Mouse (Mus musculus): ENCODE data around the gene Depdc5.
A peak's percentile ranks its signal among the peaks of the same experiment; 100 is the strongest.
"Not testable (repeated sequence)": the region's sequence is repeated elsewhere in the genome, so short reads cannot be mapped to it uniquely, and the experiment has no call there.

Gene Depdc5

GRCm38 (mm10) chr5:32907496-32907895, 44.0 kb downstream of the Depdc5 start:
- DNase-seq (ENCODE audit: low read depth, low spot score) = no peak

GRCm38 (mm10) chr5:32914071-32914470, 50.6 kb downstream of the Depdc5 start:
- no peak for DNase-seq (ENCODE audit: low read depth, low spot score)

- not testable (repeated sequence) for DNase-seq (ENCODE audit: low read depth, low spot score)
Observed at GRCm38 (mm10) chr5:32919281-32919680, 55.8 kb downstream of the Depdc5 start.

GRCm38 (mm10) chr5:32922906-32923305, 59.4 kb downstream of the Depdc5 start:
- DNase-seq (ENCODE audit: low read depth, low spot score) = no peak

- no peak for DNase-seq (ENCODE audit: low read depth, low spot score)
Observed at GRCm38 (mm10) chr5:32930761-32931160, 67.3 kb downstream of the Depdc5 start.

GRCm38 (mm10) chr5:32934654-32935053, 71.2 kb downstream of the Depdc5 start:
- DNase-seq (ENCODE audit: low read depth, low spot score) = no peak

- DNase-seq (ENCODE audit: low read depth, low spot score) = no peak
Observed at GRCm38 (mm10) chr5:32940586-32940985, 77.1 kb downstream of the Depdc5 start.

GRCm38 (mm10) chr5:32941209-32941924, 77.9 kb downstream of the Depdc5 start:
- no peak for DNase-seq (ENCODE audit: low read depth, low spot score)

GRCm38 (mm10) chr5:32950077-32950476, 86.6 kb downstream of the Depdc5 start:
- DNase-seq (ENCODE audit: low read depth, low spot score) = no peak

GRCm38 (mm10) chr5:32950702-32951274, 87.3 kb downstream of the Depdc5 start:
- no peak for DNase-seq (ENCODE audit: low read depth, low spot score)

GRCm38 (mm10) chr5:32955716-32956115, 92.2 kb downstream of the Depdc5 start:
- DNase-seq (ENCODE audit: low read depth, low spot score) = peak; percentile 26

- peak; percentile 85 for DNase-seq (ENCODE audit: low read depth, low spot score)
Observed at GRCm38 (mm10) chr5:32961616-32962015, 98.1 kb downstream of the Depdc5 start.

GRCm38 (mm10) chr5:32962581-32962980, 99.1 kb downstream of the Depdc5 start:
- DNase-seq (ENCODE audit: low read depth, low spot score) = no peak

GRCm38 (mm10) chr5:32976541-32976940, 113.0 kb downstream of the Depdc5 start:
- no peak for DNase-seq (ENCODE audit: low read depth, low spot score)

GRCm38 (mm10) chr5:32977179-32977578, 113.7 kb downstream of the Depdc5 start:
- DNase-seq (ENCODE audit: low read depth, low spot score) = no peak

GRCm38 (mm10) chr5:32985379-32985778, 121.9 kb downstream of the Depdc5 start:
- no peak for DNase-seq (ENCODE audit: low read depth, low spot score)

- no peak for DNase-seq (ENCODE audit: low read depth, low spot score)
Observed at GRCm38 (mm10) chr5:32987873-32988272, 124.4 kb downstream of the Depdc5 start.

GRCm38 (mm10) chr5:32989959-32990640, 126.6 kb downstream of the Depdc5 start:
- no peak for DNase-seq (ENCODE audit: low read depth, low spot score)

GRCm38 (mm10) chr5:32991152-32991551, 127.7 kb downstream of the Depdc5 start:
- no peak for DNase-seq (ENCODE audit: low read depth, low spot score)

- no peak for DNase-seq (ENCODE audit: low read depth, low spot score)
Observed at GRCm38 (mm10) chr5:32994471-32994870, 131.0 kb downstream of the Depdc5 start.

GRCm38 (mm10) chr5:32995756-32996155, 132.3 kb downstream of the Depdc5 start:
- DNase-seq (ENCODE audit: low read depth, low spot score) = no peak

- no peak for DNase-seq (ENCODE audit: low read depth, low spot score)
Observed at GRCm38 (mm10) chr5:32996560-32996959, 133.1 kb downstream of the Depdc5 start.

GRCm38 (mm10) chr5:32997686-32998085, 134.2 kb downstream of the Depdc5 start:
- DNase-seq (ENCODE audit: low read depth, low spot score) = no peak

Measured in ES-CJ7 (cell line).